Mouse (Mus musculus) adrenal gland, adult 8-10 months (tissue): Measurements from ENCODE around the gene Supt16. TPM values are rescaled to one million over a fixed set of nuclear protein-coding genes. Genes with fewer than 3 reads are reported as not detected.

ENCODE experiments used
- DNase-seq: peaks from one replicate; pipeline ENCODE4 v3.0.0; 2022
- total RNA-seq, 4 experiments: library from RNA; stranded (reverse); gene quantifications; 2 replicates each; pipeline ENCODE4 v1.2.4; 2022

Gene Supt16
- total RNA-seq = 10 to 100 TPM; 56.0 to 73.9 (median 61.4) TPM

GRCm38 (mm10) chr14:52197156-52197878 lies at the start of gene Supt16:
Supt16 (minus strand) TSS chr14:52197416.
- peak; percentile 72 for DNase-seq

GRCm38 (mm10) chr14:52246129-52246528 lies 48.9 kb upstream of the Supt16 start:
- DNase-seq = no peak

- DNase-seq = no peak
Observed at GRCm38 (mm10) chr14:52244690-52245042, 47.5 kb upstream of the Supt16 start.

- DNase-seq = peak; percentile 99
Observed at GRCm38 (mm10) chr14:52244041-52244689, 46.9 kb upstream of the Supt16 start.

GRCm38 (mm10) chr14:52236216-52236615 lies 39.0 kb upstream of the Supt16 start:
- DNase-seq = no peak

GRCm38 (mm10) chr14:52235165-52235564 lies 37.9 kb upstream of the Supt16 start:
- DNase-seq = peak; percentile 62

GRCm38 (mm10) chr14:52232249-52232648 lies 35.0 kb upstream of the Supt16 start:
- DNase-seq = no peak

GRCm38 (mm10) chr14:52225972-52226371 lies 28.8 kb upstream of the Supt16 start:
- no peak for DNase-seq

- DNase-seq = no peak
Observed at GRCm38 (mm10) chr14:52217261-52217660, 20.0 kb upstream of the Supt16 start.

- no peak for DNase-seq
Observed at GRCm38 (mm10) chr14:52199412-52199811, 2.2 kb upstream of the Supt16 start.

- DNase-seq = no peak
Observed at GRCm38 (mm10) chr14:52198141-52198540, 925 bp upstream of the Supt16 start.

- DNase-seq = no peak
Observed at GRCm38 (mm10) chr14:52196230-52197155, 723 bp downstream of the Supt16 start.

- peak; percentile 25 for DNase-seq
Observed at GRCm38 (mm10) chr14:52195691-52196090, 1.5 kb downstream of the Supt16 start.

- no peak for DNase-seq
Observed at GRCm38 (mm10) chr14:52190740-52191359, 6.4 kb downstream of the Supt16 start.

GRCm38 (mm10) chr14:52189519-52189918 lies 7.7 kb downstream of the Supt16 start:
- no peak for DNase-seq

GRCm38 (mm10) chr14:52188788-52189187 lies 8.4 kb downstream of the Supt16 start:
- DNase-seq = no peak

- no peak for DNase-seq
Observed at GRCm38 (mm10) chr14:52166571-52166970, 30.6 kb downstream of the Supt16 start.

GRCm38 (mm10) chr14:52160911-52161310 lies 36.3 kb downstream of the Supt16 start:
- DNase-seq = peak; percentile 74

- DNase-seq = no peak
Observed at GRCm38 (mm10) chr14:52155008-52155407, 42.2 kb downstream of the Supt16 start.

GRCm38 (mm10) chr14:52152613-52153012 lies 44.6 kb downstream of the Supt16 start:
- DNase-seq = no peak

- DNase-seq = no peak
Observed at GRCm38 (mm10) chr14:52152179-52152578, 45.0 kb downstream of the Supt16 start.

GRCm38 (mm10) chr14:52149888-52150287 lies 47.3 kb downstream of the Supt16 start:
- DNase-seq = no peak

GRCm38 (mm10) chr14:52146540-52146939 lies 50.7 kb downstream of the Supt16 start:
- no peak for DNase-seq
